In the genomic region with DNA sequence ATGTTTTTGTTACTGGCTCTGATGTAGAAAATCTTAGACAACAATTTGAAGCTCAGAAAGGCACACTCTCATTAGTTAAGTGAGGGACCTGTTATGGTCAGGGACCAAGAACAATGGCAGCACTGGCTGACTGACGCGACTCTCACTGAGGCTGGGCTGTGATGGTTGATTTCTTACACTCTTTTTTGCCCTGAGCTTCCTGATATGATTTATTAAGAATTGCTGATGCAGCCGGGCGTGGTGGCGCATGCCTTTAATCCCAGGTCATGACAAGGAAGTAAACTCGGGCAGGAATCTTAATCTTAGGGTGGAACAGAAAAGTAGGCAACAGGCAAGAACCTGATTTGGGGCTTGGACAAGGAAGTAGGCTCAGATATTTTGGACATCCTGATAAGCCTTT, we compare ENCODE assay signal across 13 mouse cellular contexts. TPM values are rescaled to one million over a fixed set of nuclear protein-coding genes. Genes with fewer than 3 reads are reported as not detected.
"Had no signal": no experiment of that assay in that cellular context is flagged by ENCODE, and none has a peak within 500 bp of the region (broad histone marks: within the 10 kb centered on the region; RNA-seq: fewer than 3 reads in every experiment).

No protein-coding gene starts in this region.

- H3K4me3 ChIP-seq: liver, embryonic 13.5 days had no signal

- H3K27ac ChIP-seq: liver, embryonic 13.5 days; macrophage had no signal

- DNase-seq: kidney, postnatal 14 days; liver, embryonic 13.5 days; lung, embryonic 14.5 days; midbrain, embryonic 14.5 days; thymus, adult 2 months; thymus, postnatal 14 days; thymus, postnatal 4 days had no signal

- H3K4me1 ChIP-seq: liver, embryonic 13.5 days had no signal

- H3K9me3 ChIP-seq: liver, embryonic 13.5 days had no signal

- H3K4me2 ChIP-seq: liver, embryonic 13.5 days; lung, embryonic 14.5 days had no signal

- ATAC-seq: lung, postnatal 0 days had no signal

- H3K36me3 ChIP-seq: liver, embryonic 13.5 days had no signal

- H3K9ac ChIP-seq: liver, embryonic 13.5 days; lung, embryonic 14.5 days had no signal

RNA-seq across cellular contexts. Expression of a gene that starts 7.6 kb away (rescaled TPM):
- total RNA-seq: megakaryocyte, adult 5-6 weeks had no signal

RNA-seq across cellular contexts. Expression of a gene that starts 47.5 kb away (rescaled TPM):
- total RNA-seq: liver, adult 2 months; megakaryocyte, adult 5-6 weeks had no signal
- polyA plus RNA-seq: liver, adult 2 months; lung, postnatal 0 days; macrophage; neural tube, embryonic 11.5 days; small intestine, adult 2 months had no signal
